Mouse (Mus musculus) brain, embryonic 14.5 days (tissue): ENCODE data around the gene Wbp2. TPM values are rescaled to one million over a fixed set of nuclear protein-coding genes. Genes with fewer than 3 reads are reported as not detected.

ENCODE experiments used
- DNase-seq: peaks from one replicate; pipeline ENCODE4 v3.0.0-alpha.2; 2011; ENCODE audit warnings: low read depth
- CTCF ChIP-seq: fragments of 200-500 bp; IDR thresholded peaks from 2 replicates; pipeline ENCODE4 v1.5.1; 2012; ENCODE audit warnings: inconsistent platforms, mild to moderate bottlenecking, moderate library complexity, borderline replicate concordance; ENCODE audit not compliant: insufficient read depth, insufficient read length; ENCODE audit errors: extremely low read depth
- POLR2A ChIP-seq: fragments of 200-500 bp; IDR thresholded peaks from 2 replicates; pipeline ENCODE4 v1.6.1; 2012; ENCODE audit warnings: mild to moderate bottlenecking, inconsistent platforms, borderline replicate concordance; ENCODE audit not compliant: poor library complexity, insufficient read depth, insufficient read length, severe bottlenecking; ENCODE audit errors: extremely low read depth
- polyA plus RNA-seq: library from polyadenylated mRNA; depleted of rRNA; stranded (reverse); fragments of >200 nt; gene quantifications from 2 replicates; pipeline ENCODE4 v1.2.3, GENCODE M21; 2012

The Wbp2 gene
- polyA plus RNA-seq, 1 experiment, result 142 TPM

DNA sequence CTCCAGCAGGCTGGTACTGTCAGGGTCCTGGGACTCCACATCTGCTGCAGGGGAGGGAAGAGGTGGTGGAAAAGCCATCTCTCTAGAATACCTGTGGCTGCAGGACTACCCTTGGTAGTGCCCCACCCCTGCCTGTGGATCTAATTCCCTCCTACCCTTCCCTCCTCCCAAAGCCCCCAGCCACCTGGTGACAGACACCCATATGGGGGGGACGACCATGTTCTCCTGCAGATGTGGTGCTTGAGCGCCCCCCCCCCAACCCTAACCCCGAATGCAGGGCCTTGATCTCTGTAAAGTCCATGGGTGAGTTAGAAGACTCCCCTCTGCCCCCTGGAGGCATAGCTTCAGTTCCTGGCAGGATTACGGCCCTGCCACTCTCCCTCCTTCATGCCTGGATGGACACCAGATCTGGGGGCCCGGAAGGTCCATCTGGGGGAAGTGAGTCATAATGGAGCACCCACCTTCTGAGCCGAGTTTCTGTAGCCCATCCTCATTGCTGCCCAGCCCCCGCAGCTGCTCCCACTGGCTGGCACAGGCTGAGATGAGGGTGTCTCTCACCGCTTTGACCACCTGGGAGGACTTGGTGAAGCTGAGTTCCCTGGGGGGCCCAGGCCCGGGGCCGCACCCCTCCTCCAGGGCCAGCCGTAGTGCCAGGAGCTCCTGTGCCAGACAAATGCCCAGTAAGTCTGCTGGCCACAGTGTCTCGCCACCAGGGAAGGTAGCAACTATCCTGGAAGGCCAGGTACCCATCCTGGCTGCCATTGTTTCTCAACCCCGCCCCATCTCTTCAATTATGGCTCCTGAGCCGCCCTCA is 20.4 kb upstream of the Wbp2 start:
- no peak for DNase-seq
- TF ChIP-seq POLR2A (no peak), CTCF (0 out of 2 replicates have a peak, but pooled peaks have one; percentile 0)

DNA sequence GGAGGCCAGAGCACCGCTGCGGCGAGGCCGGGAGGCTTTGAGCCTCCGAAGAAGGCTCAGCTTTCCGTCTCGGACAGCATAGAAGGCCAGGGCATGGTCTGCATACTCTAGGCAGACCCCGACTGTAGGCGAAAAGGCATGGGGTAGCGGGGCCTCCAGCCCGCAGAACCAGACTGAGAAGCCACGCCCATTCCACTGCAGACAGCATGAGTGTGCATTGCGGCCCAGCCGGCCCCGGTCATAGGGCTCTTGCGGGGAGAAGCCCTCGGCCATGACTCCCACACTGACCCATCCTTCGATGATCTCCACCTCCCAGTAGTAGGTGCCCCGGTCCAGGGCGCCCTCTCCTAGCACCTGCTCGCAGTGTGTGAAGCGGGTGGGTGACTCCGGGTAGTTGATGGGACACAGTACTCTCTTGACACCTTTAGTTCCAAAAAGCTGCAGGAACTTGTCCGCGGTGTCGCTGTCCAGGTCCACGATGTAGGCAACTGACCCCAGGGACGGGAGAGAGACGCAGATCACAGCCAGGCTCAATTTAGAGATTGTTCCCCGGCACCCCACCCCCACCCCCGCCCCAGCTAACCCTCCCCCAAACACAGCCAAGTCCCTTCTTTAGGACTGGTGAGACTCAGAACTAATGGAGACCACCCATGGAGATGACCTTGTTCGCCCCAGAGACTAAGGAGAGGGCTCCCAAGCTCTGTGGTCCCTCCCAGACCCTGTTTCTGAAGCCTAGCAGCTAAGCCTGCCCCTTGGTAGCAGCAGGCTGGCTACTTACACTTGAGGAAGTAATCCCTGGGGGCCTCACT is 19.6 kb upstream of the Wbp2 start:
- TF ChIP-seq CTCF, result no peak
- DNase-seq, result no peak

DNA sequence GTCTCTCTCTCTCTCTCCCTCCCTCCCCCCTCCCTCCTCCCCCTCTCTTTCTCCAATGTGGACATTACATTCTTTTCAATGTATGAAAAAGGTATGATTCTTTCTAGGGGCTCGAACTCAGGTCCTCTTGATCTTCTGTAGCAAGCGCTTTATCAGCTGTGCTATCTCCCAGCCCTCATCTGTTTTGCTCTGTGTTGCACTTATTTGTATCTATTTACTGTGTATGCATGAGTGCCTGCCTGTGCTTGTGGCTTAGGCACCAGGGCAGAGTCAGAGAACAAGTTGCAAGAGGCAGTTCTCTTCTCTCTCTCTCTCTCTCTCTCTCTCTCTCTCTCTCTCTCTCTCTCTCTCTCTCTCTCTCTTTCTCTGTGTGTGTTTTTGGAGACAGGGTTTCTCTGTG is 18.3 kb upstream of the Wbp2 start:
- no peak for TF ChIP-seq CTCF
- TF ChIP-seq POLR2A, result no peak
- no peak for DNase-seq

DNA sequence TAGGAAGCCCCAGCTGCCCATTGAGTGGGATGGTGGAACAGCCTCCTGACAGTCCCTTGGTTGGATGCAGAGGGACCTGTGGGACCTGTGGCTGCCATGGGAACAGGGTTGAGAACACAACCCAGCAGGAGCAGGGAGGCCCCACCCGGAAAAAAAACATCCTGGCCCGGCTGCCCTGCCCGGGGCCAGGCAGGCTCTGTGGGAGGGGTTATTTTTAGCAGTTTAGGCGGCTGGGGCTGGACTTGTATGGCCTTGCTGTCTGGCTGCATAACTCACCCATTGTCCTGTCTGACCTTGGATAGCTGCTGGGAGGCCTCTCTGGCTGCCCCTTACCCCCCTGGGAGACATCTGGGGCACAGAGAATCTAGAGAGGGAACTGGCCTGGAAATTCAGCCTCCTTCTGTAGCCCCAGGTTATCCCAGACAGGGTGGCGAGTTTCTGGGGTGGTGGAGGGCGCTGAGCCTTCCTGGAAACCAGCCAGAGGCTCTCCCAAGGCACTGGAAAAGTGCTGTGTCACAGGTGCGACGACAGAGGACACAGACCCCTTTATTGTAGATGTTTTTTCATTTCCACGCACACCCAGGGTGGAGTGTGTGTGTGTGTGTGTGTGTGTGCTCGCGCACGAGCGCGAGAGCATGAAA is 17.3 kb upstream of the Wbp2 start:
- DNase-seq, result peak; percentile 47
- TF ChIP-seq POLR2A (no peak), CTCF (no peak)

DNA sequence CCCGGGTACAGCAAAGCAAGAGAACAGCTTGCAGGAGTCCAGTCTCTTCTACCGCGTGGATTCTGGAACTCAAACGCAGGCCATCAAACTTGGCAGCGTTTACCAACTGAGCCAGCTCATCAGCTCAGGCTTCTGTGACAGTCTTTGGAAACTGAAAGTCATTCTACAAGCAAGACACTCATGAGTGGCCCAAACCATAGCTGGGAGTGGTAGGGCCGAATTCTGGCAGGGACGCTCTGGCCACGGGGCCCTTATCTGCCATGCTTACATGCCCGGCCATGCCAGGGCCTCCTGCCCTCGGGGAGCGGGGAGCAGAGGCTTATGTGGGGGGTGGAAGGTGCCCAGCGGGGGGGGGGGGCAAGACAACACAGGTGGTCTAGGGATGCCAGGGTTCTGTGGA is 16.8 kb upstream of the Wbp2 start:
- no peak for DNase-seq
- no peak for TF ChIP-seq CTCF
- TF ChIP-seq POLR2A, result no peak

DNA sequence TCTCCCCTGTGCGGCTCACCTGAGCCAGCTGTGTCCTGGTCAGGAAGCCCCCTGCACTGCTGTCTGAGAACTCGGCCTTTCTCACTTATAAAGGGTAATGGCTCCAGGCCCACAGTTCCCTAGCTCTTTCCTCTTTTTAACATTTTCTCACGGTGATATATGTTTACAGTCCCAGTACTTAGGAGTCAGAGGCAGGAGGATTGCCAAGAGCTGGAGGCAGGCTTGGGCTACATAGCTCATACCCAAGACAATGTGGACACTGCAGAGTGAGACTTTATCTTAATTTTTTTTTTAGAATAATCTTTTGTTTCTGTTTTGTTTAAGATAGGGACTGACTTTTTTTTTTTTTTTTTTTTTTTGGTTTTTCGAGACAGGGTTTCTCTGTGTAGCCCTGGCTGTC is 15.7 kb upstream of the Wbp2 start:
- DNase-seq, result peak; percentile 73
- TF ChIP-seq CTCF (no peak), POLR2A (no peak)

DNA sequence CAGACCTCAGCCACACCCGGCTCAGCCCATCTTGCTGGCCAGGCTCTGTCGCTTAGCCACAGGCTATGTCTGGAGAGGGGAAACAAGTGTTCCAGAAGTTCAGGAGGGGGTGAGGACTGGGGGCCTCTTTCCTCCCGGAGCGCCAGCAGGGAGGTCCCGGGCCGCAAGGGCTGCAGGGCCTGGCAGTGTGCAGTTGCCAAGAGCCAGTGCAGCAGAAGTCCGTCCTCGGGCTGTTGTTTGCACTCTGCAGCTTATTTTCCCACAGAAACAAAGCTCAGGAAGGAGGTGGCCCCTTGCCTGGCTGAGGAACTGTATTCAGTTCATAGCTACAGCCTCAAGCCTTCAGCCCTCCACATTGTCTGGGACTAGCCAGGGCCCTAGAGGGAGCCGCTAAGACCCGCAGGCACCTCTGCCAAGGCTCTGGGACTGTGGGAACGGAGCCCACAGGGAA is 15.2 kb upstream of the Wbp2 start:
- TF ChIP-seq POLR2A (no peak), CTCF (no peak)
- DNase-seq, result peak; percentile 92

DNA sequence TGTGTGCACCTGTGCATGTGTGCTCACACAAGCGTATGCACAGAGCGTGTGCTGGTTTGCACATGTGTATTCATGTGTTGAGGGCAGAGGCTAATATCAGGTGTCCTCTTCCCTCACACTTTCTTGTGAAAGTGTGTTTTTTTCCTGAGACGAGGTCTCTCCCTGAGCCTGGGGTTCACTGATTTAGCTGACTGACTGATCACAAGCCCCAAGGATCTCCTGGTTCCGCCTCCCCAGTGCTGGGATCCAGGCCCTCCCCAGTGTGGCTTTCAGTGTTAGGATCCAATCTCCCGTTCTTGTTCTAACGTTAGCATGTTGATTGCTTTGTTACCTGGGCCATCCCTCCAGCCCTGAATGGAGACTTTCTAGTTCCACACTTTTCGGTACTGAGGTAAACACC is 14.0 kb upstream of the Wbp2 start:
- no peak for TF ChIP-seq CTCF
- no peak for TF ChIP-seq POLR2A
- DNase-seq, result no peak

DNA sequence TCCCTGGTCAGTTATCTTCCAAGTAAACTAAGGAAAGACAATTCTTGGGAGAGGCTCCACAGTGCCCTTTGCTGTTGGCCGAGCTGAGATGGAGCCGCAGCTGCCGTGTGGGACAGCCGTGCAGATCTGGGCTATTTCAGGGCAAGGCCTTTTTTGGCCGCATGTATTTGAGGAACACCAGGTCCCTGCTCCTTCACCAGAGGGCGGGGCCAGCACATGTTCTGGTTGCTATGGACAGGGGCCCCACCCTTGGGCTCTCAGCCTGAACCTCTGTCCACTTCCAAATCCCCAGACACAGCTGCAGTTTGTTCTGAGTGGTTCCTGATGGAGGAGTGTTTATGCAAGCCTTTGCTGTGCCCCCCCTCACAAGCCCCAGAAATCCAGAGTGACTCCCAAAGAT is 13.6 kb upstream of the Wbp2 start:
- no peak for DNase-seq
- TF ChIP-seq CTCF (no peak), POLR2A (no peak)

DNA sequence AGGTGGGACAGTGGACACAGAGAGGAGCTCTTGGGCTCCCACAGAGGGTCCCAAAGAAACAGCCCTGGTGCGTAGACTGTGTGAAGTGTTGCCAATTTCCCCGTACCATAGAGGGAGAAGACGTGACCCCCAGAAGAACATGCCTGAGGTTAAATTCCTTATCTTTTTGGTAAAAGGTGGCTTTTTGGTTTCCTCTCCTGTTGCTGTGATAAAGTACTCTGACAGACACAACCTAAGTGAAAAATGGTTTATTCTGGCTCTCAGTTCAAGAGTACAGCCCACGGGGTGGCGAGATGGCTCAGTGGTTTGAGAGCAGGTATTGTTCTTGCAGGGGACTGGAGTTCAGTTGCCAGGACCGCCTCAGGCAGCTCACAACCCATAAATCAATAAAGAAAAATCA is 12.7 kb upstream of the Wbp2 start:
- DNase-seq, result no peak
- no peak for TF ChIP-seq POLR2A
- TF ChIP-seq CTCF, result no peak

DNA sequence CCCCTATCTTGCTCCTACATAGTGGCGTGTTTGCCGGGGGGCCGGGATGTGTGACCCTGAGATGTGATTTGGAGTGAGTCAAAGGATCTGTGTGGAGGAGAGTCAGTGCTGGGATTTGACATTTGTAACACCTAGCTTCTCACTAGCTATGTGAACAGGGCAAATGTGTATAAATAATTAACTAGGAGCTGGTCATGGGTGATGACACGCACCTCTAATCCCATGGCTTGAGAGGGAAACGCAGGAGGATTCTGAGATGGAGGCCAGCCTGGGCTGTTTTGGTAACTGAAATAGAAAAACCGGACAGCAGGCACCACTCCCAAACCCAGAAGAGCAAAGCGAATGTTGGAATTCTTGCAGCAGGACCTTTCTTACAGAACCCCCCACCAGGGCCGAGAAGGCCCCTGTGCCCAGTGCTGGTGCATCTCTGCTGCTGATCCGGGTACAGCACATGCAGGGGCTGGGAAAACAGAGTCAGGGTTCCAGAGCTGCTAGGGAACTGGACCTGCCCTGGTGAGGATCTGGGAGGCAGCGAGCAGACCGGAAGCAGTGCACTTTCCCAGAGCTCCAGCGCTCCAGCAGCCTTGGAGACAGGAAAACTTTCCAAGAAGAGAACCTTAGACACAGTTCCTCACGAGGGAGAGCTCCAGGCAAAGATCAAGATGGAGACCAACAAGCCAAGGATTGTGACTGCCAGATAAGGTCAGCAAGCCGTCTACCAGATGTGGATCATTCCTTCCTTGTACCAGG is 12.1 kb upstream of the Wbp2 start:
- TF ChIP-seq POLR2A (no peak), CTCF (no peak)

More for the DNA sequence above, 12.1 kb upstream of the Wbp2 start:
- no peak for DNase-seq
